Mouse (Mus musculus) embryonic facial prominence, embryonic 11.5 days (tissue): Measurements from ENCODE around the gene Ndufa6. TPM values are rescaled to one million over a fixed set of nuclear protein-coding genes. Genes with fewer than 3 reads are reported as not detected.
"Not testable (repeated sequence)": the region's sequence is repeated elsewhere in the genome, so short reads cannot be mapped to it uniquely, and the experiment has no call there.

Experiments used
- ATAC-seq: fragments of 200-750 bp; cut with Nextera tagmentation; replicated peaks from 2 replicates; pipeline ENCODE4 v1.8.0; 2017; ENCODE audit warnings: low read depth; ENCODE audit not compliant: insufficient number of reproducible peaks, low FRiP score, low TSS enrichment
- DNase-seq: peaks from one replicate; pipeline ENCODE4 v3.0.0-alpha.2; 2015; ENCODE audit warnings: low spot score
- H3K27ac ChIP-seq: fragments of 300-500 bp; sonication (generic); replicated peaks from 2 replicates; pipeline ENCODE4 v1.5.1; 2014; ENCODE audit warnings: mild to moderate bottlenecking, low read depth, low read length, control low read depth
- H3K27me3 ChIP-seq: fragments of 300-500 bp; sonication (generic); 2 replicates; pipeline ENCODE4 v1.6.1; 2014; ENCODE audit warnings: mild to moderate bottlenecking, low read length, moderate library complexity, mixed read lengths; ENCODE audit not compliant: control insufficient read depth, insufficient read depth
- H3K36me3 ChIP-seq: fragments of 300-500 bp; sonication (generic); replicated peaks from 2 replicates; pipeline ENCODE4 v1.6.1; 2014; ENCODE audit warnings: low read depth, mild to moderate bottlenecking, low read length, moderate library complexity, mixed read lengths; ENCODE audit not compliant: control insufficient read depth, insufficient read depth
- H3K4me1 ChIP-seq: fragments of 300-500 bp; sonication (generic); 2 replicates; pipeline ENCODE4 v1.6.1; 2014; ENCODE audit warnings: low read length, mixed read lengths; ENCODE audit not compliant: control insufficient read depth, insufficient read depth
- H3K4me2 ChIP-seq: fragments of 300-500 bp; sonication (generic); 2 replicates; pipeline ENCODE4 v1.6.1; 2014; ENCODE audit warnings: low read depth, mild to moderate bottlenecking, control low read depth, low read length, moderate library complexity
- H3K4me3 ChIP-seq: fragments of 300-500 bp; sonication (generic); 2 replicates; pipeline ENCODE4 v1.5.1; 2014; ENCODE audit warnings: low read depth, low read length, control low read depth
- H3K9ac ChIP-seq: fragments of 300-500 bp; sonication (generic); replicated peaks from 2 replicates; pipeline ENCODE4 v1.6.1; 2014; ENCODE audit warnings: mild to moderate bottlenecking, control low read depth, low read length
- H3K9me3 ChIP-seq: fragments of 300-500 bp; sonication (generic); replicated peaks from 2 replicates; pipeline ENCODE4 v1.6.1; 2016; ENCODE audit warnings: mild to moderate bottlenecking, low read length, inconsistent platforms, mixed read lengths; ENCODE audit not compliant: control insufficient read depth
- WGBS: fragments of 180-500 bp; shearing (Covaris S2); extraction: QIAGEN DNeasy Blood & Tissue Kit; methylation state at CpG from one replicate; pipeline ENCODE4 v1.1.7; 2014; 5-methylcytosine and 5-hydroxymethylcytosine counted together
- polyA plus RNA-seq: library from polyadenylated mRNA; unstranded; fragments of >200 nt; fragmentation: Nextera tagmentation; extraction: Ambion mirVana; gene quantifications from 2 replicates; pipeline ENCODE4 v1.2.1, GENCODE M21; 2014

Ndufa6 gene
- polyA plus RNA-seq: 271 and 281 TPM in 2 replicates

GRCm38 (mm10) chr15:82354126-82354945 lies at the start of gene Ndufa6:
Gene Ndufa6, minus strand, starts transcription at chr15:82354322.
- peak within 1 kb of the TSS; percentile 66 for H3K4me2 ChIP-seq
- H3K27ac ChIP-seq: peak within 1 kb of the TSS; percentile 25; the same call in 1 of the 2 replicates
- DNase-seq (peak; percentile 98), ATAC-seq (peak; percentile 99)
- peaks cover 5% of the 10 kb centered on the region for H3K36me3 ChIP-seq
- no peaks in the 10 kb centered on the region for H3K9me3 ChIP-seq
- peak within 1 kb of the TSS; percentile 87 for H3K4me3 ChIP-seq
- H3K4me1 ChIP-seq: no peaks in the 10 kb centered on the region; the same call in 1 of the 2 replicates
- H3K9ac ChIP-seq: peak within 1 kb of the TSS; percentile 91
- WGBS: 2% methylated on average over 56 of the region's 57 CpGs
- H3K27me3 ChIP-seq: no peaks in the 10 kb centered on the region

GRCm38 (mm10) chr15:82403606-82404005 lies 49.5 kb upstream of the Ndufa6 start:
- no peaks in the 10 kb centered on the region for H3K36me3 ChIP-seq
- H3K4me2 ChIP-seq: no peak overlapping the region
- no peak for DNase-seq
- no peak overlapping the region for H3K27ac ChIP-seq
- no peaks in the 10 kb centered on the region for H3K4me1 ChIP-seq
- 86% methylated on average over 9 of the region's 9 CpGs for WGBS
- ATAC-seq: no peak
- no peaks in the 10 kb centered on the region for H3K9me3 ChIP-seq
- no peak overlapping the region for H3K9ac ChIP-seq
- no peaks in the 10 kb centered on the region for H3K27me3 ChIP-seq
- no peak overlapping the region for H3K4me3 ChIP-seq

- ATAC-seq (no peak), DNase-seq (no peak)
- Histone ChIP-seq H3K4me3 (no peak overlapping the region), H3K36me3 (no peaks in the 10 kb centered on the region), H3K4me1 (no peaks in the 10 kb centered on the region), H3K9ac (no peak overlapping the region), H3K27me3 (no peaks in the 10 kb centered on the region), H3K27ac (no peak overlapping the region), H3K9me3 (no peaks in the 10 kb centered on the region), H3K4me2 (no peak overlapping the region)
- 78% methylated on average over 6 of the region's 6 CpGs for WGBS
These were observed 48.6 kb upstream of the Ndufa6 start for GRCm38 (mm10) chr15:82402741-82403140.

DNA sequence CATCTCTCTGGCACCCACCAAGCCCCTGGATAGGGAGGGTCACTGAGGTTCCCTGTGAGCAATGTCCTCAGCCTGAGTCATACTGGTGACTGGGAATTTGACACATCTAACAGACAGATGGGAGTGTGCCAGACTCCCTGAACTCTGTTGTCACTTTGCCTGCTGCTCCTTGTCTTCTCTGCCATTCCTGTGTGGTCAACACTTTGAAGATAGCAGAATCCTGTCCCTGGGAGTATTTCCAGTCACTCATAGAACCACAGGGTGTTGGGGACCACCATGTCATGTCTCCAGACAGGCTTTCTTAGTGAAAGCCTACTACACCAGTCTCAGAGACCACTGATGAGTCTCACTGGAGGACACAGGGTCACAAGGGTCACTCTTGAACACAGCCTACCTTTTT lies 48.0 kb upstream of the Ndufa6 start:
- no peak for DNase-seq
- Histone ChIP-seq H3K27ac (no peak overlapping the region), H3K9ac (no peak overlapping the region)

GRCm38 (mm10) chr15:82401516-82401915 lies 47.4 kb upstream of the Ndufa6 start:
- DNase-seq (no peak), ATAC-seq (no peak)
- H3K36me3 ChIP-seq: no peaks in the 10 kb centered on the region
- WGBS: 59% methylated on average over 2 of the region's 2 CpGs
- no peaks in the 10 kb centered on the region for H3K9me3 ChIP-seq
- H3K9ac ChIP-seq: no peak overlapping the region
- H3K27ac ChIP-seq: no peak overlapping the region
- H3K4me2 ChIP-seq: no peak overlapping the region
- no peaks in the 10 kb centered on the region for H3K4me1 ChIP-seq
- H3K27me3 ChIP-seq: no peaks in the 10 kb centered on the region
- no peak overlapping the region for H3K4me3 ChIP-seq

More for the DNA sequence above, 48.0 kb upstream of the Ndufa6 start:
- Histone ChIP-seq H3K36me3 (no peaks in the 10 kb centered on the region), H3K4me1 (no peaks in the 10 kb centered on the region), H3K4me2 (no peak overlapping the region), H3K27me3 (no peaks in the 10 kb centered on the region), H3K9me3 (no peaks in the 10 kb centered on the region), H3K4me3 (no peak overlapping the region)
- ATAC-seq: no peak

DNA sequence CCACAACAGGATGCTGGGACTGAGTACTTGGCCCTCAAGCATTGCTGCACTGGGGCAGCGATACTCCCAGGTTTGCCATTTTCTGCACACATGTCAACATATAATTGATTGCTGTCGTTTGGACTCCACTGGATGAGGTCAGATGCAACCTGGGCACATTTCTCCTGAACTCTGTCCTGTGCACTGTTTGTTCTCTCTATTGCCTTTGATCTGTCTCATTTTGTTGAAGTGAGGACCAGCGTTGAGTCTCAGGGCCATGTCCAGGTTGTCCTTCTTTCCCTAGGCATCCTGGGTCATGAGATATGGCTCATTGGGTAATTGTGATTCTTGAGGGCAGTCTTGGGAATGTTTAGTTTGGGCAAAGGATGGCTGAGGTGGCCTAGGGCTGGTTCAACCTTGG lies 41.8 kb upstream of the Ndufa6 start:
- not testable (repeated sequence) for H3K36me3 ChIP-seq, ATAC-seq, H3K4me3 ChIP-seq, DNase-seq, H3K4me1 ChIP-seq, H3K9me3 ChIP-seq, H3K9ac ChIP-seq, H3K4me2 ChIP-seq, H3K27me3 ChIP-seq, H3K27ac ChIP-seq
- WGBS: 92% methylated on average over 3 of the region's 3 CpGs

DNA sequence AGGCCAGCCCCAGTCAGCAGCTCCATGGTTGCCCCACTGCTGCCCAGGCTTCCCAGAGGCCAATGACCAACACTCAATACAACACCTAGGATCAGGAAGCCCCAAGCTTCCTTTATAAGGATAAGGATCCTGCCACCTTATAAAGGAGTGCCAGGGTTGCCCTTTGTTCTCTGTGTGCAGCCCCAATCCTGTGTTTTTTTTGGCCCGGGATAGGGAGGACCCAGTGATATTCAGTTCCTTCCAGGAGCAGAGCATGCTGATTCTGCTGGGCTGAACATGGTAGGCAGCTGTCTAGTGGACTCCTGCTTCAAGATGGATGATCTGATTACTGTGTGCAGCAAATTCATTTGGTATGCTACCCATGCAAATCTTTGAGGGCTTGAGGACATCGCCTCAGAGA lies 39.8 kb upstream of the Ndufa6 start, which contains the start of gene Cyp2d11:
TSS of gene Cyp2d11 (minus strand) at position 101 of the 400 bp plus-strand sequence.
- not testable (repeated sequence) for H3K36me3 ChIP-seq, H3K9me3 ChIP-seq, ATAC-seq, H3K9ac ChIP-seq, H3K4me3 ChIP-seq, H3K4me1 ChIP-seq, DNase-seq, H3K4me2 ChIP-seq, H3K27me3 ChIP-seq, H3K27ac ChIP-seq
- WGBS: 82% methylated on average over 2 of the region's 2 CpGs

- not testable (repeated sequence) for ATAC-seq, H3K27me3 ChIP-seq, H3K4me2 ChIP-seq, H3K4me3 ChIP-seq, H3K9ac ChIP-seq, H3K36me3 ChIP-seq, DNase-seq, H3K27ac ChIP-seq, H3K9me3 ChIP-seq, H3K4me1 ChIP-seq
- WGBS: 91% methylated on average over 10 of the region's 10 CpGs
These were observed 35.8 kb upstream of the Ndufa6 start for GRCm38 (mm10) chr15:82389916-82390315.
